Comparison of ENCODE assay signal across 16 mouse cellular contexts in genomic region chr2:32275823-32276222, GRCm38 (mm10).
"Had no signal": no experiment of that assay in that cellular context is flagged by ENCODE, and none has a peak within 500 bp of the region (broad histone marks: within the 10 kb centered on the region; RNA-seq: fewer than 3 reads in every experiment).

No protein-coding gene starts in this region.

- DNase-seq: lung, adult 2 months; lung, postnatal 10 days; lung, postnatal 36 days; right cerebral cortex, postnatal 14 days; thymus, adult 2 months; thymus, postnatal 25 days; thymus, postnatal 4 days had no signal

- H3K9ac ChIP-seq: lung, embryonic 15.5 days; midbrain, embryonic 13.5 days; midbrain, embryonic 15.5 days; neural tube, embryonic 12.5 days; stomach, embryonic 15.5 days had no signal

- H3K4me2 ChIP-seq: lung, embryonic 15.5 days; midbrain, embryonic 11.5 days; midbrain, embryonic 13.5 days; midbrain, embryonic 15.5 days; neural tube, embryonic 12.5 days; stomach, embryonic 15.5 days had no signal

- H3K9me3 ChIP-seq: lung, embryonic 15.5 days; megakaryocyte, embryonic 14.5 days; midbrain, embryonic 13.5 days; midbrain, embryonic 15.5 days; neural tube, embryonic 12.5 days; stomach, embryonic 15.5 days had no signal

- ATAC-seq: midbrain, embryonic 13.5 days; midbrain, embryonic 15.5 days had no signal

- H3K4me3 ChIP-seq: lung, embryonic 15.5 days; megakaryocyte, embryonic 14.5 days; midbrain, embryonic 13.5 days; midbrain, embryonic 15.5 days; neural tube, embryonic 12.5 days; stomach, embryonic 15.5 days had no signal

- H3K27me3 ChIP-seq: lung, embryonic 15.5 days; midbrain, embryonic 13.5 days; midbrain, embryonic 15.5 days; neural tube, embryonic 12.5 days; stomach, embryonic 15.5 days had no signal

- H3K4me1 ChIP-seq: lung, embryonic 15.5 days; midbrain, embryonic 13.5 days; midbrain, embryonic 15.5 days; neural tube, embryonic 12.5 days; stomach, embryonic 15.5 days had no signal

- H3K27ac ChIP-seq: lung, embryonic 15.5 days; macrophage; midbrain, embryonic 13.5 days; midbrain, embryonic 15.5 days; neural tube, embryonic 12.5 days; stomach, embryonic 15.5 days; stomach, postnatal 0 days had no signal
